Mouse (Mus musculus) kidney, postnatal 0 days (tissue): ENCODE measurements around the gene Gm11020. TPM values are rescaled to one million over a fixed set of nuclear protein-coding genes. Genes with fewer than 3 reads are reported as not detected.

Experiments
- ATAC-seq: fragments of 200-750 bp; cut with Nextera tagmentation; replicated peaks from 2 replicates; pipeline ENCODE4 v1.8.0; 2017; ENCODE audit warnings: low read depth, moderate number of reproducible peaks, moderate TSS enrichment, moderate library complexity; ENCODE audit not compliant: low FRiP score
- DNase-seq: peaks from one replicate; pipeline ENCODE4 v3.0.0-alpha.2; 2016; ENCODE audit warnings: low spot score
- H3K27ac ChIP-seq: fragments of 300-500 bp; sonication (generic); 2 replicates; pipeline ENCODE4 v1.5.1; 2014; ENCODE audit warnings: mild to moderate bottlenecking
- H3K27me3 ChIP-seq: fragments of 300-500 bp; sonication (generic); 2 replicates; pipeline ENCODE4 v1.6.1; 2014; ENCODE audit warnings: low read length, mixed read lengths; ENCODE audit not compliant: insufficient read depth
- H3K36me3 ChIP-seq: fragments of 300-500 bp; sonication (generic); 2 replicates; pipeline ENCODE4 v1.6.1; 2014; ENCODE audit warnings: low read length, mixed read lengths; ENCODE audit not compliant: insufficient read depth
- H3K4me1 ChIP-seq: fragments of 300-500 bp; sonication (generic); replicated peaks from 2 replicates; pipeline ENCODE4 v1.6.1; 2014; ENCODE audit warnings: antibody characterized with exemption, low read length, mixed read lengths; ENCODE audit not compliant: insufficient read depth
- H3K4me2 ChIP-seq: fragments of 300-500 bp; sonication (generic); 2 replicates; pipeline ENCODE4 v1.6.1; 2014; ENCODE audit warnings: mild to moderate bottlenecking, low read length, moderate library complexity, mixed read lengths
- H3K4me3 ChIP-seq: fragments of 300-500 bp; sonication (generic); replicated peaks from 2 replicates; pipeline ENCODE4 v1.5.1; 2014; ENCODE audit warnings: low read depth, low read length
- H3K9ac ChIP-seq: fragments of 300-500 bp; sonication (generic); 2 replicates; pipeline ENCODE4 v1.6.1; 2014; ENCODE audit warnings: low read depth, low read length
- H3K9me3 ChIP-seq: fragments of 300-500 bp; sonication (generic); replicated peaks from 2 replicates; pipeline ENCODE4 v1.6.1; 2016; ENCODE audit warnings: low read length, inconsistent platforms, mixed read lengths
- CTCF ChIP-seq: IDR thresholded peaks from 2 replicates; pipeline ENCODE4 v1.5.1; 2016; ENCODE audit warnings: antibody characterized with exemption, low read depth, mild to moderate bottlenecking, moderate library complexity
- WGBS: fragments of 180-500 bp; shearing (Covaris S2); extraction: QIAGEN DNeasy Blood & Tissue Kit; methylation state at CpG from one replicate; pipeline ENCODE4 v1.1.7; 2014; 5-methylcytosine and 5-hydroxymethylcytosine counted together
- polyA plus RNA-seq: library from polyadenylated mRNA; unstranded; fragments of >200 nt; fragmentation: Nextera tagmentation; extraction: Ambion mirVana; gene quantifications from 2 replicates; pipeline ENCODE4 v1.2.1, GENCODE M21; 2015

Gm11020 gene
- polyA plus RNA-seq, 1 experiment from 2014 or later: not detected

DNA sequence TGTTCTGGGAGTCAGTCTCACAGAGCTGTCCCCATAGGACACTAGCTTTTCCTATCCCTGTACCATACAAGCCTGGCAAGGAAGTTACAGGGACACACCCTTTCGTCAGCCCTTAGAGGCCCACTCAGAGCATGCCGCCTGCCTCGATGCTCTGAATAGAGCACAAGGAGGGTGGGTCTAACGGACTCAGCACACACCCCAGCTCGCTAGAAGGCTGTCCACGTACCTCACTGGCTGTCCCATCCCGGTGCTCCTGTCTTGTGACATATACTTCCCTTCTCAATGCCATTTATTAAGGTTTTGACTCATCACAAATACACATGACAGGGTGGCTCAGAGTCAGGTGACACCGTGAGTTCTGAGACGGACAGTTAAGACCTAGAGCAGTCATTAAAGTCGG is 33.1 kb downstream of the Gm11020 start:
- Histone ChIP-seq H3K9ac (no peak overlapping the region), H3K9me3 (no peaks in the 10 kb centered on the region), H3K27me3 (no peaks in the 10 kb centered on the region), H3K4me2 (no peak overlapping the region), H3K36me3 (peaks cover 19% of the 10 kb centered on the region; the same call in 1 of the 2 replicates), H3K27ac (no peak overlapping the region), H3K4me3 (no peak overlapping the region), H3K4me1 (no peaks in the 10 kb centered on the region)
- DNase-seq (no peak), ATAC-seq (no peak)
- no peak for TF ChIP-seq CTCF
- 83% methylated on average over 10 of the region's 10 CpGs for WGBS

DNA sequence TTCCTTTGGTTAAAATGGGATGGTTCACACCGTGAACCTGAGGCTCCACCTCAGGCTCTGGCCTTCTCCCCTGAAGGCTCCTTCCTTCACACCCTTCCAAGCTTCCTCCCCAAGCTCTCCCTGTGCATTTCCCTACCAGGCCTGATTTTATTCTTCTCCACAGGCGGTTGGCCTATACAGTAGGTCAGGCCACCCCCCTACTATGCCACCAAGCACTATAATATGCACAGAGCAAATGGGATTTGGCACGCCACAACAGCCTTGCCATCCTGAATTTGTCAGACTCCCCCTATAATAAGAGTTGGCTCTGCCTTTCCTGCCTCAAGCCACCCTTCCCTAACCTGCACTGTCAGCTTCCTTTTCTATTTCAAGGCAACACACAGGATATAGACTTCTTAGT is 37.3 kb downstream of the Gm11020 start:
- H3K4me3 ChIP-seq: no peak overlapping the region
- ATAC-seq (no peak), DNase-seq (no peak)
- peaks cover 19% of the 10 kb centered on the region; the same call in 1 of the 2 replicates for H3K36me3 ChIP-seq
- no peak overlapping the region for H3K9ac ChIP-seq
- no peak overlapping the region for H3K27ac ChIP-seq
- H3K27me3 ChIP-seq: no peaks in the 10 kb centered on the region
- no peaks in the 10 kb centered on the region for H3K9me3 ChIP-seq
- H3K4me1 ChIP-seq: no peaks in the 10 kb centered on the region
- no peak for TF ChIP-seq CTCF
- 83% methylated on average over 3 of the region's 3 CpGs for WGBS
- no peak overlapping the region for H3K4me2 ChIP-seq

DNA sequence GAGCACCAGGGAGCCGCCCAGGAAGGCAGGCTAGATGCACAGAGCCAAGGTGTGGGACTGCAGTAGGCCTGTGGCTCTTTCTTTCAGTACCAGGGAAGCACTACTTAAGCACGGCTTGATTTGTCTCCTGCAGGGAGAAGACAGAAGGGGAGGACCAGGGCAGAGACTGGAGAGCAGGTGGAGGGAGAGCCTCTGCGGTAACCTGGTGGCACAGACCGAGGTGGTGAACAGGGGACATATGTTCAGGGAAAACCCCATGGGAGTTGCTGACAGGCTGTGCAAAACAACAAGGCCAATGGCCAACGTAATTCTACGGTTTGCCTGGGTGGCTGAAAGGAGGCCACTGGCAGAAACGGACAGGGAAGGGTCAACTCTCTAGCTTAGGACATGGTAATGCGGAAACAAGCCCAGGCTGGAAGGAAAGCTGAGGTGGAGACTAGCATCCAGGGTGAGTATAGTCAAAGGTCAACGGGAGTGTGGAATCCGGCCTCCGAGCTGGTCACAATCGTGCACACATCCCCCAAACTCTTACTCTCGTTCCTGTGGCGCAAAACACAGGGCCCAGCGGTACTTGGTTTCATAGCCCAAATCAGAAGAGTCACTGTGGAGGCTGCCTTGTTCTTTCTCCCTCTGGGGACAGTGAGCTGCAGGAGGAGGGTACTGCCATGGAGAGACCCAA is 38.5 kb downstream of the Gm11020 start:
- WGBS: 61% methylated on average over 15 of the region's 15 CpGs

DNA sequence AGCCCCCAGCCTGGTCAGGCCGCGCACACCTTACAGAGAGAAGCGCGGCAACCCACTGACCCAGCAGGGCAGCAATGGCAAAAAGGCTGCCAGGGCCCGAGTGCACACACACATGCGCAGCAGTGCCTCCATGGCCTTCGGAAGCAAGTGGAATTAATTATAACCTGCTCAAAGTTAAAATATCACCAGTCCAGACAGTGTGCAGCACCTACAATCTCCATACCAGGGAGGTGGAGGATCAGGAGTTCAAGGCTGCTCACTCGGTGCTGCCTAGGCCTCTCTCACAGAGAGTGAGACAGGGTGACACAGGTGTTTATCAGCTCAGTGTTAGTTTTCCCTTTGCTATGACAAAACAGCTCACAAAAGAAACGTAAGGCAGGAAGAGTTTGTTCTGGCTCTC is 44.3 kb downstream of the Gm11020 start:
- peak overlapping the region; percentile 22; the same call in 1 of the 2 replicates for H3K27ac ChIP-seq
- no peaks in the 10 kb centered on the region for H3K9me3 ChIP-seq
- H3K4me3 ChIP-seq: no peak overlapping the region
- no peak for DNase-seq
- no peaks in the 10 kb centered on the region for H3K36me3 ChIP-seq
- H3K4me2 ChIP-seq: no peak overlapping the region
- no peak for TF ChIP-seq CTCF
- no peak overlapping the region for H3K9ac ChIP-seq
- no peak; the same call in 1 of the 2 replicates for ATAC-seq
- H3K27me3 ChIP-seq: no peaks in the 10 kb centered on the region
- WGBS: 72% methylated on average over 9 of the region's 9 CpGs
- peaks cover 9% of the 10 kb centered on the region for H3K4me1 ChIP-seq

More for the DNA sequence above, 38.5 kb downstream of the Gm11020 start:
- no peaks in the 10 kb centered on the region for H3K9me3 ChIP-seq
- H3K27me3 ChIP-seq: no peaks in the 10 kb centered on the region
- H3K9ac ChIP-seq: 0 out of 2 replicates have a peak overlapping the region, but pooled peaks have one; percentile 4
- H3K4me1 ChIP-seq: no peaks in the 10 kb centered on the region
- no peak for TF ChIP-seq CTCF
- no peak for ATAC-seq
- H3K27ac ChIP-seq: no peak overlapping the region; the same call in 1 of the 2 replicates
- no peak overlapping the region for H3K4me2 ChIP-seq
- H3K4me3 ChIP-seq: no peak overlapping the region
- no peak for DNase-seq
- H3K36me3 ChIP-seq: peaks cover 11% of the 10 kb centered on the region; the same call in 1 of the 2 replicates

DNA sequence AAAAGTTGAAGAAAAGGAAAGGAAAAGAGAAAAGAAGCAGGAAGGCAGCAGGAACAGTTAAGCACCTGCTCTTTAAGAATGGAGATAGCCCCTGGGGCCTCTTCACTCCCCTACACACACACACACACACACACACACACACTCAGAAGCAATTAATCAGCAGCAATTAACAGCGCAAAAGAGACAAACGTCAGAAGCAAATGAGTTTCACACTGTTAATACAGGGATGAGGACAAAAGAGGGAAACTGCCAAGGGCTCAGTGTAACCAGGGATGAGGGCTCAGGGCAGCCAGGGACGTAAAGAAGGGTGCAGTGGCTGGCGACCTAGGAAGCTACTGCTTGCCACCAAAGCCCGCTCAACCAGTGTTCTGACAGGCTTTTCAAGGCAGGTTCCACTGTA is 46.0 kb downstream of the Gm11020 start:
- WGBS: 46% methylated on average over 5 of the region's 5 CpGs
- Histone ChIP-seq H3K27ac (no peak overlapping the region), H3K9me3 (no peaks in the 10 kb centered on the region), H3K4me1 (peaks cover 9% of the 10 kb centered on the region), H3K27me3 (no peaks in the 10 kb centered on the region), H3K4me3 (no peak overlapping the region), H3K36me3 (no peaks in the 10 kb centered on the region), H3K4me2 (no peak overlapping the region), H3K9ac (no peak overlapping the region)
- DNase-seq (no peak), ATAC-seq (no peak)
- no peak for TF ChIP-seq CTCF

DNA sequence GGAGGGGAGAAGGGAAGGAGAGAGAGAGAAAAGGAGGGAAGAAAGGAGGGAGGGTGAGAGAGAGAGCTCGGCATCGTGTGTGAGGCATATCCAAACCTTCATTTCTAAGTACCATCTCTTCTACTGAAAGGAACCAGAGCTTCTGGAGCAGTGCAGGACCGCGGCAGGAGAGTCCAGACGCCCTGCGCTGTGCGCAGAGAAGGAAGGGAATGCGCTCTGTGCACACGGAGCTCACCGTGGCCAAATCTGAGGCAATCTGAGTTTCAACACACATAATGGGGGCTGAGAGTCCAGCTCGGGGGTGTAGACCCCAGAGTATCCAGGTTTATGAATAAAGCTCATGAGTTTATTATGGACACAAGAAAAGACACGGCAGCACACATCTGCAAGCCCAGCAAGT is 48.2 kb downstream of the Gm11020 start:
- no peak overlapping the region for H3K4me3 ChIP-seq
- ATAC-seq (no peak), DNase-seq (no peak)
- WGBS: 73% methylated on average over 12 of the region's 12 CpGs
- no peak for TF ChIP-seq CTCF
- H3K36me3 ChIP-seq: no peaks in the 10 kb centered on the region
- H3K4me1 ChIP-seq: peaks cover 12% of the 10 kb centered on the region
- H3K27me3 ChIP-seq: no peaks in the 10 kb centered on the region
- H3K27ac ChIP-seq: no peak overlapping the region
- no peaks in the 10 kb centered on the region for H3K9me3 ChIP-seq
- no peak overlapping the region for H3K4me2 ChIP-seq
- H3K9ac ChIP-seq: no peak overlapping the region

DNA sequence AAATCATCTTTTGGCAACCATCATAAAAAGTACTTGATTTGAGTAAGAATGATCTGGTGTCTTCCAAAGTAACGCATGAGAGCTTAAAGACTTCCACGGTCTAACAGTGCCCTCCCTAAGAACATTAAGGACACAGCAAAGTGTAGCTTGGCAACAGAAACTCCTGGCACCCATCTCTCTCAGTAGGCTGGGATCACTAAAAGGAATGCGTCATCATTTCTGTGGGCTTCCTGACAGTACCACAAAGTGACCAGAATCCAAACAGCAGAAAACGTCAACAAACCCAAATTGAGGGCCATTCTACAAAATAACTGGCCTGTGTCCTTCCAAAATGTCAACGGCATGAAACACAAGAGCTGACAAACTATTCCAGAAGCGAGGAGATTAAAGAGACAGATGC is 48.7 kb downstream of the Gm11020 start:
- Histone ChIP-seq H3K27me3 (no peaks in the 10 kb centered on the region), H3K4me1 (peaks cover 17% of the 10 kb centered on the region), H3K4me3 (no peak overlapping the region), H3K27ac (no peak overlapping the region), H3K4me2 (no peak overlapping the region), H3K9me3 (no peaks in the 10 kb centered on the region), H3K9ac (no peak overlapping the region), H3K36me3 (no peaks in the 10 kb centered on the region)
- no peak for DNase-seq
- ATAC-seq: no peak
- 56% methylated on average over 6 of the region's 6 CpGs for WGBS
- TF ChIP-seq CTCF: no peak
